Mouse (Mus musculus) embryo, embryonic 10.5 days (tissue): ENCODE measurements around the gene Iqgap2.

Source experiments
- DNase-seq: peaks from one replicate; pipeline ENCODE4 v3.0.0-alpha.2; 2015; ENCODE audit warnings: low spot score

Gene Iqgap2

DNA sequence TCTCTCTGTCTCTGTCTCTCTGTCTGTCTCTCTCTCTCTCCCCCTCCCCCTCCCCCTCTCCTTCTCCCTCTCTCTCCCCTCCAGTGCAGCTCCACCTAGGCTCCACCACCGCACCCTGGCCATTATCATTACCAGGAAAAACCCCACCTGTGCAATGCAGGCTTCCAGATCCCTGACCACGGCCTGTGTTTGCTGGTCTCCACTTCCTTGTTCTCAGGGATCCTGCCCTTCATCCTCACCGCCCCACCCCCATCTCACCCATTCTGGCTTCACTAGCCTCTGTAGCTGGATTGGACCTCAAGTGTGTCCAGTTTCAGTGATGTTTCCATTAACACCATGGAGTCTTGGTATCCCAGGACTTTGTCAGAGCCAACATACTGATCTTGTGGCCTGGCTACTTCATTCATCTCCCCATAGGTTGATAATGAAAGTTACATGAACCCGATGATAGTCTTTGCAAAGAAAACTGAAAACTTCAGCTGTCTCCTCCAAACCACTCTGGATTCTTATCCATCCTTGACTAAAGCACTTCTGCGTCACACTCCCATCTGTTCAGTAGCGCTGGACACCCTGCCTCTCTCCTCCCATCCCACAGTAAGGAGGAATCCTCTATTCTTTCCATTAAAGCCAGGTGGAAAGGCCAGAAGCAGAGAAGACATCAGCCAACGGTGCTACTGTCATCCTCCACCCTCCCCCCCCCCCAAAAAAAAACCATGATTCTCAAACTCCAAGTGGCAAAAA lies 62.1 kb downstream of the Iqgap2 start:
- DNase-seq, result no peak

DNA sequence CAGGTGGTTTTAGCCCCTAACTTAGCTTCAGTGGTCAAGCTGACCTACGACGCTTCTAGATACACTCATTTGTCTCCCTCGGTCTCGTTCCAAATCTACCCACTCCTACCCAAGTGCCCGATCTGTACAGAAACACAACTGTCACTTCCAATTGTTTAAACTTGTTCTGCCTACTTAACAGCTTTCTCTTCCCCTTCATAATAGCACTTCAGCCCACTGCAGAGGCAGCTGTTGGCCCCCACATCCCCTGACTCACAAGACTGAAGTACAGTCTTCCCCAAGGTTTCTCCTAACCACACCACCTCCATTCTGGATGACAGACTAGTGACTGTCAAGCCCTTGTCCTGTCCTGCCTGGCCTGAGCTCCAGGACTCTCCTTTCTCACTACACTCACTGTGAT lies 63.1 kb downstream of the Iqgap2 start:
- no peak for DNase-seq

DNA sequence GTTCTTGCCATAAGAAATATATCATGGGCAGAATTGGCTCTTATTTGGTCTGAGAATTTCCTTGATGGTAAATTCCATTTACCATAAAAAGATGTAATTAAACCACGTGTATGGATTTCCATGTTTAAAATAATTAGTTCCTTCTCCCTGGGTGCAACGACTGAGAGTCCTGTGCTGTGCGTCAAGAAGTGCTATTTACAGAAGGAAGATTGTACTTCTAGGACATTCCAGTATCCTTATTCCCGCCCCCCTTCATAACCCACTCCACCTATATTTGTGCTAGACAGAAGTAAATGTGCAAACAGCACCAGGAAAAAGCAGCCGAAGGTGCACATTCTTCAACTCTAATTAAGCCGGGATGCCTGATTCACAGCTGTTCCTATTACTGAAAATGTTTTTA lies 65.5 kb downstream of the Iqgap2 start:
- no peak for DNase-seq

DNA sequence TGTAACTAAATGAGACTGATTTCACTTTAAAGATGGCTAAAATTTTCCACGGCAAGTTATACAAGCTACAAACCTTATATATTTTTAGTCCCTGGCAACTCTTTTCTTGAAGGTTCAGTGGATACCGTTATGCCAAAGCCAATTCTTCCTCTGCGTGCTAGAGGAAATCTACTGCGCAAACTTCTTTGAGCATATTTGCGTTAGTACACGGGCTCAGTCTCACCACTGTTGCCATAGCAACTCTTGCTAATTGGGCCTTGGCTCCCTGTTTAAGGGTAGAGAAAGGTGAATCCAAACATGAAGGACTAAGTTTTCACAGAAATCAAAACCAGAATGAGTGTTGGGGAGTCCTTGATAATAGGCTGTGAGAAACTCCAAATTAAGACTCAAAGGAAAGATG lies 68.8 kb downstream of the Iqgap2 start:
- no peak for DNase-seq

DNA sequence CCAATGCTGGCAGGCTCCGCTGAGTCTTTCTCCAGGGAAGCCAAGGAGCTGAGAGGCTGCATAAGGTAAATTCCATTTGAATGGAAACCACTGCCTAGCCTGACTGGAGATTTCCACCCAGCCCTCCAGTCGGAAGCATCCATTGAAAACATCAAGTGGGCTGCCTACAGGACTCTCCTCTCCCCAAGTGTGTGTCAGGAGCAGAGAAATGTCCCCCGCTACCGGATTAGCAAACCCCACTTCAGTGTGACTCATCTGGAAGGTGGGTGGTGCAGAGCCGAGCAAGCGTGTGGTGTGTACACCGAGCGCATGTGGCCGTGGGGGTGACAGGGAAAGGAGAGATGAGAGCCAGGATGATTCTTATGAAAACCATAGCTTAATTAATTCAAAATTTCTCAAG lies 71.7 kb downstream of the Iqgap2 start:
- no peak for DNase-seq

DNA sequence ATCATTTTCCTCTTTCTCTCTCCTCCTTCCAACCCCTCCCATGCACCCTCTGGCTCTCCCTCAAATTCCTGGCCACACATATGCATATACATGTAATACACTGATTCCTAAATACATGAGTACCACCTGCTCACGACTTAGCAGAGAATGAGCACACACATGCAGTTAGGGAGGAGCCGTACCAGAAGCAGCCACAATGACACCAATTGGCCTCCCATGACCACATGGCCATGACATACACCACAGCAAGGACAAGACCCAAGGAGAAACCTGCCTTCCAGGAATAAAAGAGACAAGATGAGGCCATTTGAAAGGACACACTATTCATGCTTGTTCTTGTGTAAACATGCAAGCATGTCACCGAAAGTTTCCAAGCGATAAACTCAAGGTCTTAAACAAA lies 72.8 kb downstream of the Iqgap2 start:
- DNase-seq, result no peak

DNA sequence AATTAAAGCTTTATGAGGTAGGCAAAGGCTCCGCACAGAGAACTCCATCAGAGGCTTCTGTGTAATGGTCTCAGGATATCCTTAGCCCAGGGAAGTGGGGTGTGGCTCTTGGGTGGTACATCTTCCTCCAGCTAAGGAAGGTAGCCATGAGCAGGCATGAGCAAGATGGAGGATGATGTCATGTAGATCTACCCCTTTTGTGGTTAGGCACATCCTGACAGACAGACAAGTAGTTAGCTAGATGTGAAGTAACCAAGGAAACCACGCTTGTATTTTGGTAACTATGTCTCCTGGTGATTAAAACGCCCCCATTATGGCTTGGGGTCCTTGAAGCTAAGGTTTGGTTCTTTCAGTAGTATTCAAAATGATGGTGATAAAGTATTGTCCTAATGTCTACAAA lies 78.1 kb downstream of the Iqgap2 start:
- no peak for DNase-seq

DNA sequence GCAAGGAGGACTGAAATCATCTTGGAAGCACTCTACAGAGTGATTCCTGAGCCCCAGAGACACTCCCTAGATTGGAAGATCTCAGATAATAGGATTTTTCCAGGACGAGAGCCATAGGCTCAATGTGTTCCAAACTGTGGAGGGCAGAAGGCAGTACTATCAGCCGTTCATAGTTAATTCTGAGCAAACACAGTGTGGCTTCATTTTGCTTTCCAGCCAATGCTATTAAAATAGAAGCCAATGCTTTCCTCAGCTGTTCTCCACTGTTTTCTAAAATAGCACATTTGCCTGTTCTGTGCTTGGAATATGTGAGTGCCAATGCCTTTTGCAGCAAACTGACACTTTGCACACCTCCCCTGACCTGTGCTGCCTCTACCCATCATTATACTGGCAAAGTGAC lies 80.9 kb downstream of the Iqgap2 start:
- no peak for DNase-seq

DNA sequence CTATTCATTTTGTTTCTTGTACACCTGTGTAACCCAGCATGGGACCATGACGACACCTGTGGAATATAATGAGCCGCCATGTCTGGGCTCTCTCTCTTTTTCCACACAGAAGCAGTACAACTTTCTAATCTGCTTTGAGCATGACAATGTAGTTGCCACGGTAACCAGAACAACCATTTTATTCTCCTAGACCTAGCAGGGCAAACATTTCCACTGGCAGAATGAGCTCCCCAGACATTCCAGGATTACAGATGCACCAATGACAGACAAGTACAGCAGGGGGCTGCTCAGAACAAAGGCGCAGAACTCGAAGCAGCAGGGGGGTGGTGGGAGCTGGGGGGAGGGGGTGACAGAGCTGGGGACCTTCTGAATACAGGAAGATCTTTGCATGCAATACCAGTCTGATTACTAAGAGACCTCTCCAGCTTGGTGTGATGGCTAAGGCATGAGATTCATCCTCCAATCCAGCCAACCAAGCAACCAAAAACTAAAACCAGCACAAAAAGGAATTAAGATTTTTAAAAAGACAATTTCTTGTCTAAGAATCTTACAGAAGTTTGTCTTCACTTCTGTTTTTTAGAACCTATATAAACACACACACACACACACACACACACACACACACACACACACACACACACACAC lies 84.5 kb downstream of the Iqgap2 start:
- peak; percentile 81 for DNase-seq

DNA sequence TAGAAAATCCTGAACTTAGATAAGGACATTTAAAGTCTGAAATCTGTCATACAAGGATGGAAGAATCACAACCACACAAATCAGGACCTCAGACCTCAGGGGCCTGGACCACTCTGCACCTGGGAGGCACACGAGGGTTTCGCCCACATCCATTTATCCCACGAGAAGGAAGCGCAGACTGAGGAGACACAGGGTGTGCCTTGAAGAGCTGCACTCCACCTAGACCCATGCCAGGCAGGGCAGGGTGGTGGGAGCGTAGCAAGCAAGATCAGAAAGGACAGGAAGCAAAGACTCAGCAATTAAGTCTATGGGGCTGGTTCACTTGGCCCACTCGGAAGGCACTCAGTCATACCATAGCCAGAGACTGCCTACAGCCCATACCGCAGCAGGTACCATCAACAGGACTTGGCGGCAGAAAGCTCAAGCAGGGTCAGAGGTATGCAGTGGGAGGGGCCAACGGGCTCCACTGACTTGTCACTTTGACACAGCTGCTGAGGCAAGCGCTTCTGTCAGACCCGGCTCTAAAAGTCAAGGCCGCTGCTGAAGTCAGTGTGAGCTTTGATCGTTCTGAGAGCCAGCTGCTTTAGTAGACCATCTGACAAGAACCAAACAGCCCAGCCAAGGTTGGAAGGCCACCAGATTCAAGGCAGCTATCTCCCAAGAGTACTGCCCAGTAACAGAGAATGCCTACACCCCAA lies 86.1 kb downstream of the Iqgap2 start:
- DNase-seq, result peak; percentile 51

DNA sequence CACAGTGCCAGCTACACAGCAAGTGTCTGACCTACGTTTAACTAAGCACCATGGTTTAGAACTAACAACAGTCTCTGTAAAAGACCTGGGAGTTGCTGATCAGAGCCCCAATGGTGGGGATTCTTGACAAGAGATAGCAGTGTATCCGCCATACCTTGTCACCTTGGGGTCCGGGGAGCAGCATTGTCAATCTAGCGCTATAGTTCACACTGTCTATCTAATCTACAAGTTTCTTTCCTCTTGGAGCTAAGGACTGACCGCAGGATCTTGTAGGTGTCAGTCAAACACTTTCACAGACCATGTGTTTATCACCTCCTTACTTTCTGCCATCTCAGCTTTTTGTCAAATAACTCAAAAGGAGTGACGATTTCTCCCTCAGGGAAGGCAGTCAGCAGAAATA lies 87.6 kb downstream of the Iqgap2 start:
- DNase-seq, result no peak

DNA sequence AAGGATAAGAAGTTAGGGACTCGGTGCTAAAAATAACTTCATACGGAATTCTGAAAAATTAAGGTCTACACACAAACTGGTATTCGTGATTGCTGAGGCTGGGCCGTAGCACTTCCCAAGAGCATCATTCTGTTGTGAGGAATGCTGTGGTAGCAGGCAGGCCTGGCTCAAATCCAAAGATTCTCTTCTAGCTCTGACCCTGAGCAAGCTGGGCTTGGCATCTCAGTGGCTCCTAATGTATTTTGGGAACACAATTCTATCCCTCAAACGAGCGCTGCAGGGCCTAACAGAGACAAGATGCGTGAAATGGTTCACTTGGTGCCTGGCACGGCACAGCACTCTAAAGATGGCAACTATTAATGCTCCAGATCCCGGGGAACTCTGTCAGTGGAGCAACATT lies 90.8 kb downstream of the Iqgap2 start:
- no peak for DNase-seq

DNA sequence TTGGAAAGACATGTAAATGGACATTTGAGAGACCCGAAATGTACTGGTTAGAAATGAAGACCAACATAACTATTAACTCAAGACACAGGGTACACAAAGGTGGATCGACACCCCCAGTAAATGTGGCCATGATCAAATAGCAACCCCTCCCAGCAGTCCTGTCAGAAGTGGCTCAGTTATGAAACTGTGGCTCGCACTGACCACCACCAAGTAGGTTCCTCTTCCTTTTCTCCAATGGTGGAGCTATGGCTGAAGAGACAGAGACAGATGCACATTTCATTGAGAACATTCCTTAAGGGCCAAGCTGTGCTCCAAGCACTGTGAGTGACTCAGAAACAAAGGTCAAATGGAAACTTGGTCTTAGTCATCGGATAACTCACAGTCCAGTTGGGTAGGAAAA lies 92.4 kb downstream of the Iqgap2 start:
- DNase-seq, result no peak

DNA sequence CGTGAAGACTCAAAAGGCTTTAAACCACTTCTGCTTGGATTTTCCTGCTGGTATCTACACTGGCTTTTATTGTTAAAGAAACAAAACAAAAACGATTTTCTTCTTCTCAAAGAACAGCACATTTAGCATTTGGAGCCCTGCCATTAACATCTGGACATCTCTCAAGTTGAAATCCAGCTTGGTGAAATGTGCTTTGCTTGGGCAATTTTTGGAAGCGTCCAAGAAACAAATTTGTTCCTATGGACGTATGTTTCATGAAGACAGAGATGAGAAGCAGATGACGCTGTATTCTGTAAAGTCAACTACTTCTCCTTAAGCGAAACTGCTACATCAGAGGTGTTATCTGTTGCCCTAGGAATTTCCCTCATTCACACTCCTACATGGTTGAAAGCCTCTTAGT lies 93.0 kb downstream of the Iqgap2 start:
- DNase-seq, result no peak

DNA sequence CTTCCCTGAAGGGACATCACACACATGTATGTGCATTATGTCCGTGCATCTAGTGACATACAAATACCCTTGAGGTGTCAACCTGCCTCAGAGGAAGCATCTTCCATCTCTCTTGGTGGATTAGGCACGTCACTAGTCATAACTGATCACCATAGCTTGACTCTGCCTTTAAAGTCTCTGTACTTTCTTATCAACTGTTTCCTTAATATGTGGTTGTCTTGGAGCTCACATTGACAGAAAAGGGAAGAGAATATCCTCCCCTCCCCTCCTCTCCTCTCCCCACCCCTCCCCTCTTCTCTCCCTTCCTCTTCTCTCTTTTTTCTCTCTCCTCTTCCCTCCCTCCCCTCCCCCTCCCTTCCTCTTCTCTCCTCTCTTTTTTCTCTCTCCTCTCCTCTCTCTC lies 94.2 kb downstream of the Iqgap2 start:
- DNase-seq, result no peak

DNA sequence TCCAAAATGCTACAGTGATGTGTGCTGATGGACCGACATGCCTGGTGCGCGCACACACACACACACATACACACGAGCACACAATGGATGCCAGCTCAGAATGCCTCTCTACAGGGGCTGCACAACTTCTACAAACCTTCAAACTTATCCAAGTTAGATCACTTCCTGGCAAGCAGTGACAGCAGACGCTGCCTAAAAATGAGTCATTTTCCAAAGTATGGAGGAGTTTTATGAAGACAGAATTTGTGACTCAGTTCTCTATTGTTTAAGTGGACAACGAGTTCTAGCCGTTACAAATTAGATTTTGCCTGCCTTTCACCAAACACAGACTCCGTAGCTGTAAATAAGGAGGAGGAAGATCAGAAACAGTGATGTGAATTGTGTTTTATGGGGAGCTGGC lies 97.4 kb downstream of the Iqgap2 start:
- DNase-seq, result no peak

DNA sequence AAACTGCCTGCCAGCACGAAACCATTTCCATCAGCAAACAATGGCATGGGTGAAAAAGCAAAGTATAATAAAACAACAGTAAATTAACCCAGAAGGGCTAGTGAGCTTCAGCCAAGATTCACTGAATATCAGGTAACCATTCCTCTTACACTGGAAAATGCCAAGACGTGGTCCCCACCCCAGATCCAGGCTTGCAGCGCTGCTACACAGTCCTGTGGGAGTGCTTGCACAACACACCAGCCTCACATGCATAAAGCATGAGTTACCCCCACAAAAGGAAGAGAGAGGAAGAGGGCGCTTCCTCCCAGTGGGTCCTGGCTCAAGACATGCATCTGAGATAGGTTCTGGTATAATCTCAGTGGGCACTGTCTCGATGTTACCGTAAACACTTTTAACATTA lies 100.8 kb downstream of the Iqgap2 start:
- no peak for DNase-seq

DNA sequence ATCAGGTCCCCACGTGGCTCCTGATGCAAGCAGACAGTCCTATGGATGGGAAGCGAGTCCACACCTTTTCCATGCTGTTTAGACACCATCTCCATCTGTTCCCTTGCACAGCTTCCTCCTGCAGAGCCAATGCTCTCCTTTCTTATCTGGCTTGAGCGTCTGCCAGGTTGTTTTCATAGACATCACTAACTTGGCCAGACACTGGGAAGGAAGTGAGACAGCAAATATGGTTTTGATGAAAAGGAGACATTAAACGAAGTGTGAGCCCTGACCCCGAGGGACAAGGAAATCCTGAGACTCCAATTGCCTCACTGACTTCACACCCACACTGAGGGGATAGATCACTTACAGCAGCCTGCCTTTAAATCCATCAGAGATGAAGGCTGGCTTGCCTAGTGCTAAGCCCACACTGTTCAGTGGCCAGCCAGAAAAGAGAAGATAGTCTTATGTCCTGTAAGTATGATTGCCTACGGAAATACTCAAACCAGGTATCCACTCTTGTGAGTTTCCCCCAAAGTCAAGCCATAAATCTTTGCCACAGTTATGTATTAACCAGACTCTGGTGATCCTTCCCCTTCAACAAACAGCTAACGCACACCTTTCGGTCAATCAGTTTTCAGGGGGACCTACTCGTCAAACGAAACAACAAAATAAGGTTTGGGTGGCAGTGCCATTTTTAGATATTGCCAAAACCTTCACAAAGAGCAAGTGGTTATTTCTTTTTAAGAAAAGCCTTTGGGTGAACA lies 102.9 kb downstream of the Iqgap2 start:
- no peak for DNase-seq

DNA sequence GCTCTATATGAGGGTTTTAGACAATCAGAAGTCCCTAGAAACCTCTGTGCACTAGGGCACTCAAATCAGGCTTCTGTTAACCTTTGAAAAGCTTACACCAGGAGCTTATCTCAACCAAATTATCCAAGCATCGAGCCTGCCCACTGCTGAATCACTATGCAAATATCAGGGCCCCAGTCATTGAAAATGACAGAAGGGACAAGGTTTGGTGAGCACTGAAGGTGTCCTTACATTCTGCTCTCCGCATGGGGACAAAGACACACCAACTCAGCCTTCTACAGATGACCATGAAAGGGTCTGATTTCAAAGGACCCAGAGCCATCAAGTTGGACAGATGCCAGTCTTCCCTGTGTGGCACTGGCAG lies 108.8 kb downstream of the Iqgap2 start:
- DNase-seq, result no peak

DNA sequence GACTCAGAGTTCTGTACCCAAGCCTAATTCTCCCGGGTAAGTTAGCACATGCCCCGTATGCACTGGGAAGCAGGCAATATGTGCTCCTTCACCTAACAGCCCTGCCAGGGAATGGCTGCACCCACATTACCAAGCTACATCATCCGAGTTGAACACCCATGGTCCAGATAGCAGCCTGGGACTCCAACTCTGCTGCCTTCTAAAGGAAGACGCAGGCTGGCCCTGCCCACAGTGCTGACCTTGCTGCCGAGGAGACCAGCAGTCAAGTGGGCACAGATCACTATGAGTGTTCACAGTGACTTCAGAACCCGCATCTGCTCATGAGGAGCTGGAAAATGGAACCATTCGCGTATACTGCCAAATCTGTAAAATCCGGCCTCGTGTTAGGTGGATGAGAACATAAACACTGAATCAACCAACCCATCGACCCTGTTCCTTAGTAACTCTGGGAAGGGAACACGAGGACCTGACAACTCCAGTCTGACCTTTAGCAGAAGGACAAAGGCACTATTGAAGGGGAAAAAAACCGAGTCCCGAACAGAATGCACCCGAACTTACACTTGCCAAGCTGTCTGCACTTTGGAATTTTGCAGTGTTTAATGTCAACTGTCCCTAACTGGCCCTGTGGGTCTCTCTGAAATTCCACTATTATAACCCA lies 109.3 kb downstream of the Iqgap2 start:
- DNase-seq, result no peak

DNA sequence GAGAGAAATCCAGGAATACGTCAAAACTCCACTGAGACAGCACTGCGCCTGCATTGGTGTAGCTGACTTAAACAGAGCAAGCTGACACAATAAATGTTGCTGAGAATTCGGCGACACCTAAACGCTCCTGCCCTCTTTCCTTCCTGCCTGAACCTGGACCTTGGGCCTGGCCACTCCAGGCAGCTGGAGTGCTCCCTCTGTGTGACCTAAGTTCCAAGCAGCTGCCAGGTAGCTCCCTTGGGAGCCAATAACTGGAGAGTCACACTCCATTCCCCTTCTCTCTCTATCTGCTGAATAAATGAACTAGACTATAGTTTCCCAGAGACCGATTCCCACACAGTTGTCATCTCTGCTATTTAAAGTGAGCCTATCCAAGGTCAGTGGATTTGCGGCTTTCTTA lies 111.7 kb downstream of the Iqgap2 start:
- no peak for DNase-seq

DNA sequence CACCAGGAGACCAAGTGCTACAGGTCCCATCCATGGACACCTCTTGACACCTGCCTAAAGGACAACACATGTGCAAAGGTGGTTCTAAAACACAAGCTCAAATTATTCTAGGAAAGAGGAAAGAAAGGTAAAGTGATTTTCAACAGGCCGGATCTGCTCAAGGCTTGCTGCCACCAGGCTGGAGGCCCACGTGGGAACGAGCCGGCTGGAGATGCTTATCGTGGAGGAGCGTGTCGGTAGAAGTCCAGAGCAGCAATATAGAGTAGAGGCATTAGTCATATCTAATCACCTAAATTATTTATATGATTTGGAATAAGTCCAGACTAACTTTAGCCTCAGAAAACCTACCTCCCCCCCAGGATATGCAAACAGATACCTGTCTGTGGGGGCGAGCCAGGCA lies 112.5 kb downstream of the Iqgap2 start:
- no peak for DNase-seq
